Mouse (Mus musculus): ENCODE data around the gene Zfp445.

GRCm38 (mm10) chr9:122874653-122875052, 8.8 kb upstream of the Zfp445 start:
- TF ChIP-seq CTCF (conservative IDR thresholded peaks at IDR 0.05; ENCODE audit: low read length): no peak
- TF ChIP-seq POU5F1 (IDR thresholded peaks at IDR 0.05; ENCODE audit: borderline replicate concordance, low read length): no peak

Data from E14TG2a.4 (cell line).